Mouse (Mus musculus) stomach, embryonic 16.5 days (tissue): ENCODE measurements around the gene Sh3d21. TPM values are rescaled to one million over a fixed set of nuclear protein-coding genes. Genes with fewer than 3 reads are reported as not detected.

ENCODE experiments used
- ATAC-seq: fragments of 200-750 bp; cut with Nextera tagmentation; 2 replicates; pipeline ENCODE4 v1.8.0; 2017; ENCODE audit warnings: moderate number of reproducible peaks, moderate TSS enrichment; ENCODE audit not compliant: insufficient read depth, low FRiP score
- H3K27ac ChIP-seq: fragments of 300-500 bp; sonication (generic); 2 replicates; pipeline ENCODE4 v1.5.1; 2014; ENCODE audit warnings: low read length
- H3K27me3 ChIP-seq: fragments of 300-500 bp; sonication (generic); 2 replicates; pipeline ENCODE4 v1.6.1; 2014; ENCODE audit warnings: low read length, control low read depth, mixed read lengths; ENCODE audit not compliant: control insufficient read depth, insufficient read depth
- H3K36me3 ChIP-seq: fragments of 300-500 bp; sonication (generic); 2 replicates; pipeline ENCODE4 v1.6.1; 2014; ENCODE audit warnings: low read length; ENCODE audit not compliant: control insufficient read depth, insufficient read depth
- H3K4me1 ChIP-seq: fragments of 300-500 bp; sonication (generic); 2 replicates; pipeline ENCODE4 v1.6.1; 2014; ENCODE audit warnings: low read length, control low read depth, mixed read lengths; ENCODE audit not compliant: control insufficient read depth, insufficient read depth
- H3K4me2 ChIP-seq: fragments of 300-500 bp; sonication (generic); 2 replicates; pipeline ENCODE4 v1.6.1; 2014; ENCODE audit warnings: low read depth, low read length, mixed read lengths
- H3K4me3 ChIP-seq: fragments of 300-500 bp; sonication (generic); replicated peaks from 2 replicates; pipeline ENCODE4 v1.5.1; 2014; ENCODE audit warnings: mild to moderate bottlenecking, low read length
- H3K9ac ChIP-seq: fragments of 300-500 bp; sonication (generic); 2 replicates; pipeline ENCODE4 v1.6.1; 2014; ENCODE audit warnings: low read length
- H3K9me3 ChIP-seq: fragments of 300-500 bp; sonication (generic); replicated peaks from 2 replicates; pipeline ENCODE4 v1.6.1; 2016; ENCODE audit warnings: low read length, control low read depth; ENCODE audit not compliant: control insufficient read depth
- WGBS: fragments of 180-500 bp; shearing (Covaris S2); extraction: QIAGEN DNeasy Blood & Tissue Kit; methylation state at CpG from one replicate; pipeline ENCODE4 v1.1.7; 2014; 5-methylcytosine and 5-hydroxymethylcytosine counted together
- polyA plus RNA-seq: library from polyadenylated mRNA; unstranded; fragments of >200 nt; fragmentation: Nextera tagmentation; extraction: Ambion mirVana; gene quantifications from 2 replicates; pipeline ENCODE4 v1.2.1, GENCODE M21; 2015

The Sh3d21 gene
- polyA plus RNA-seq, 1 experiment from 2014 or later, result 7.3 TPM

DNA sequence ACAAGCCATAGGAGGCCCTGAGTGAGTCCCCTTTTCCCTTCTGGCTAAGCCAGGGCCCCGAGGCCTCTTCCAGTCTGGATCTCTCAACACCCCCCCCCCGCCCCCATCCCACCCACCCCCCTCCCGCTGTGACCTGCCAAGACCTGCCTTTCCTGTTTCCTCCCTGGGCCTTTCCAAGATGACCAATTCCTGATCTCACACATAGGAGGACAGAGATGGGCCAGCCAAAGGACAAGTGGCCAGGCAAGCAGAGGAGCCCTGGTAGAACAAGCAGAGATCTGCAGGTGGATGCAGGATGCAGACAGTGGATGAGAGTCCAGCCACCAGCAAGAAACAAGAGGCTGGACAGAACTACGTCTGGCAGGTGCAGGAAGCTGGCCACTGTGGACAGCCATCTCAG is 17.9 kb downstream of the Sh3d21 start:
- no peak overlapping the region; the same call in 1 of the 2 replicates for H3K27ac ChIP-seq
- H3K36me3 ChIP-seq, result no peaks in the 10 kb centered on the region
- 34% methylated on average over 4 of the region's 4 CpGs for WGBS
- no peak overlapping the region for H3K4me3 ChIP-seq
- peaks cover 23% of the 10 kb centered on the region for H3K4me1 ChIP-seq
- H3K9ac ChIP-seq, result no peak overlapping the region
- no peaks in the 10 kb centered on the region for H3K9me3 ChIP-seq
- no peak for ATAC-seq
- no peaks in the 10 kb centered on the region for H3K27me3 ChIP-seq
- no peak overlapping the region for H3K4me2 ChIP-seq

DNA sequence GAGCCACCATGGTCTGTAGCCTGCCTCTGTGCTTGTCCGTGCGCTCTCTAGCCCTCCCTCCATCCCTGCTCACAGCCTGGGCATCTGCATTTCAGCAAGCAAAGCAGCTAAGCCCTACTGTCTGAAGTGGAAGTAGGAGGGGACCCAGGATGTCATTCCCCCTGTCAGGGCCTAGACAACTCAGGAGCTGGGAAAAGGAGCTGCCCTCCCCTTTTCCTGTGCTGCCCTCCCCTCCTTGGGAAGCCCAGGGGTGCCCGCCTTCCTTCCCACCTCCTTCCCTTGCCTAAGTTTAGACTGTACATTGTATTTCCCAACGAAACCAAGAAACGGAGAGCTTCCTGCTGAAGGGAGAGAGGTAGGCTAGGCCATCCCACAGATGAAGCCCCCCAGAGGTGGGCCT is 22.3 kb downstream of the Sh3d21 start:
- WGBS, result 61% methylated on average over 5 of the region's 5 CpGs
- no peak for ATAC-seq
- no peaks in the 10 kb centered on the region for H3K9me3 ChIP-seq
- no peaks in the 10 kb centered on the region for H3K27me3 ChIP-seq
- peaks cover 9% of the 10 kb centered on the region; the same call in 1 of the 2 replicates for H3K36me3 ChIP-seq
- no peak overlapping the region for H3K4me3 ChIP-seq
- no peak overlapping the region for H3K4me2 ChIP-seq
- H3K27ac ChIP-seq, result no peak overlapping the region
- no peaks in the 10 kb centered on the region for H3K4me1 ChIP-seq
- H3K9ac ChIP-seq, result no peak overlapping the region

DNA sequence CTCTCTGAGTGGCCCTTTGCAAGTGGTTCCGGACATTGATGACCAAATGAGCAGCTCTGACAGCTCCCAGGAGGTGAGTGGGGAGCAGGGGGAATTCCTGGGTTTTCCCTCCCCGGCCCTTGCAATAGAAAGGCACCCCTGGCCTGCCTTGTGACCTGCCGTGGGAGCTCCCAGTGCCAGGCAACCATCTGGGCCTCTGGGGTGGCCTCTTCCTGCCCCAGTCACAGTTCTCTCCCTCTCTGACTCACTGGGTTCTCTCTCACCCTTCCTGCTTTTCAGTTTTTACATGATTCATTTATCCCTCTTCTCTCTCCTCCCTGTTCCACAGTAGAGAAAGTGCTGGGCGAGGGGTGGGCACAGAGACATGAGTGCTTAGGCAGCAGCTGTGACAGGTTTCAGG is 25.5 kb downstream of the Sh3d21 start:
- H3K27ac ChIP-seq, result no peak overlapping the region
- ATAC-seq, result no peak
- H3K36me3 ChIP-seq, result peaks cover 17% of the 10 kb centered on the region; the same call in 1 of the 2 replicates
- H3K4me2 ChIP-seq, result no peak overlapping the region
- H3K9ac ChIP-seq, result no peak overlapping the region
- H3K27me3 ChIP-seq, result no peaks in the 10 kb centered on the region
- no peaks in the 10 kb centered on the region for H3K9me3 ChIP-seq
- WGBS, result 84% methylated on average over 4 of the region's 4 CpGs
- peaks cover 4% of the 10 kb centered on the region for H3K4me1 ChIP-seq
- no peak overlapping the region for H3K4me3 ChIP-seq

DNA sequence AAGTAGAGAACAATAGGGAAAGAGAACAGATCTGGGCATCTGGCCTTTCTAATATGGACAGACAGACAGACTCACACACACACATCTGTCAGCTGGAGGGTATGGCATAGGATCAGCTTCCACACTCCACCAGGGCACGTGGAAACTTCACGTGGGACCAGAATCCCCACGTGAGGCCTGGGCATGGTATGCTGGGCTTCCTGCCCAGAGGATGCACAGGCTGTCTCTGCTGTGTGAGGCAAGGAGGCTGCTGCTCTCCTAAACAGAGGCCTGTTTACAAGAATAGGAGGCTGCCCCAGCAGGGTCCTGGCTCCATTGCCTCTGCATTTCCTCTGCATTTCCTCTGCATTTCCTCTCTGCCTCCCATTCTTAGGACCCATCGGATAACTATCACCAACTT is 28.7 kb downstream of the Sh3d21 start:
- Histone ChIP-seq H3K27ac (no peak overlapping the region), H3K27me3 (no peaks in the 10 kb centered on the region), H3K9ac (no peak overlapping the region), H3K9me3 (no peaks in the 10 kb centered on the region), H3K36me3 (peaks cover 17% of the 10 kb centered on the region; the same call in 1 of the 2 replicates), H3K4me1 (peaks cover 21% of the 10 kb centered on the region), H3K4me2 (no peak overlapping the region), H3K4me3 (no peak overlapping the region)
- no peak for ATAC-seq
- 82% methylated on average over 4 of the region's 4 CpGs for WGBS

DNA sequence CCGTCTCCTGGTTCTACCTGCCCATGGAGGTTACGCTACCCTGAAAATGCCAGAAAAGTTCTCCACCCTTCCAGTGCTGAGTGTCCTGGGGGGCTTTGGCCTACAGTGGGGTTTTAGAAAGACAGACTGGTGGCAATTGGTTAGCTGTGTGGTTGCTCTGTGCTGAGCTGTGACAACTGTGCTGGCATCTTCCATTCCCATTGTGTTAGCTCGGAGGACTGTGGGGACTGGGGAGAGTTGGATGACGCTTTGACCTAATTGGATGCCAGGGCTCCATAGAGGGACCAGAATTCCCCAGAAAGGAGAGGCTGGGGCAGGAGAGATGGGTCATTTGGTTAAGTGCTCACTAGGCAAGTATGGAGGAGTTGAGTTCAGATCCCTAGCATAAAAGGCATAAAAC is 29.1 kb downstream of the Sh3d21 start:
- Histone ChIP-seq H3K4me2 (no peak overlapping the region), H3K36me3 (peaks cover 17% of the 10 kb centered on the region; the same call in 1 of the 2 replicates), H3K9me3 (no peaks in the 10 kb centered on the region), H3K27ac (no peak overlapping the region), H3K4me1 (peaks cover 21% of the 10 kb centered on the region), H3K4me3 (no peak overlapping the region), H3K27me3 (no peaks in the 10 kb centered on the region), H3K9ac (no peak overlapping the region)
- WGBS, result 91% methylated on average over 4 of the region's 4 CpGs
- no peak for ATAC-seq

DNA sequence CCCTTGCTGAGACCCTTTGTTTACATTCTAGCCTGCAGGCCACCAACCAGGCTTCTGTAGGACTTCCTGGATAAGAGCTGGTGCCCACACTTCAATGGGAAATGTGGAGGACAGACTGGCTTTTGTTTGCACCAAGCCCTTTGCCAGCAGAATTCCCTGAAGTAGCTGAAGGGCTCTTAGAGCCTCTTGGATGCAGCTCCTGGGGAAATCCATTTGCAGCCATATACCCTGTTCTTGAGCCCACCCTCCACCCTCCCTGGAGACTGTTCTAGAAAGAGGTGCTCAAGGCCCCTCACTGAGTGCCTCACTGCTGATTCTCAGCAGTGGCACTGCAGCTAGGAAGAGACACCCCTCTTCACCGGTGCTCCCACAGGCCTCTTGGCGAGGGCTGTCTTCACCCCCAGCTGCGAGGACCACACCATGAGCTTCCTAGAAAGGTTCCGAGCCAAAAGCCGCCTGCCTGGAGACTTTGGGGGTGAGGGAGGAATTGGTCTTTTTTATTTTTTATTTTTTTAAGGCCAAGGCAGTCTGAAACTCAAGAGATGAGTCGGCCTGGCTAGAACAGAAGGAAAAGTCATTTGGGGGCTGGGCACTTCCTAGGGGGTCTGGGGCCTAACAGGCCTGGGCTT is 30.5 kb downstream of the Sh3d21 start:
- H3K27ac ChIP-seq, result peak overlapping the region; percentile 40; the same call in 1 of the 2 replicates
- 63% methylated on average over 6 of the region's 6 CpGs for WGBS
- H3K4me2 ChIP-seq, result no peak overlapping the region
- H3K4me3 ChIP-seq, result no peak overlapping the region
- H3K27me3 ChIP-seq, result no peaks in the 10 kb centered on the region
- H3K9me3 ChIP-seq, result no peaks in the 10 kb centered on the region
- H3K9ac ChIP-seq, result 0 out of 2 replicates have a peak overlapping the region, but pooled peaks have one; percentile 17
- no peak for ATAC-seq
- peaks cover 17% of the 10 kb centered on the region; the same call in 1 of the 2 replicates for H3K36me3 ChIP-seq
- H3K4me1 ChIP-seq, result peaks cover 21% of the 10 kb centered on the region

DNA sequence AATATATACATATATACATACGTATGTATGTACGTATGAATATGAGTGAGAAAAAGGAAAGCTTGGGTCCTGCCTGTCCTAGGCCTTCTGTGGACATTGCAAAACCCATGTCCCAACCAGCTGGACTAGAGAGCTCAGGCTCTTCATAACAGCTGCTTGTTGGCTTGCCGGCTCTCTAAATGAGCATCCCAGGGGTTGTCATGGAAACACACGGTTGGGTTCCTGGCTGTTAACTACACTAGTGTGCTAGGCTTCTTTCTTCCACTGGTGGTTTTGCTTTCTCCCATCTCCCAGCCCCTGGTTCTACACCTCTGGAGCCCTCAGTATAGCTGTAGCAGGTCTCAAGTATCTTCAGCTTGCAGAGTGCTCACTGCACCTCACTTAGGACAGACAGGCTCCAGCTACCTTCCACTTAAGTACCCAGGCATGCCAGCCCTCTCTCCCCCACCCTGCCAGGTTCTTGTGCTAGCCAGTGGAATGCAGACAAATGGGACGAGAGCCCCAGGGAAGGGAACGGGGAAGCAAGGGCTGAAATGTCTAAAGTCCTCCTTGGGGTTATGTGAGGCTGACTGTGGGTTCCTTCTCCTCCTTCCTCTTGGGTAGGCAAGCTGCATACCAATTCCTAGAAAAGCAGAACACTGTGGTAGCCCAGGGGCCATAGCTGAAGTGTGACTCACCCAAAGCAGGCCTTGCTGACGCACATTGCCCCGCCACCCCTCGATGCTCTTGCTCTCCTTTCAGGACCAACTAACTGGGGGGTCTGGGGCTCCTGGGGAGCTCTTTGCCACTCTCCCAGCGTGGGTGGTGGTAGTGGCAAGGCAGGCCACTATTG is 31.8 kb downstream of the Sh3d21 start:
- H3K27me3 ChIP-seq, result no peaks in the 10 kb centered on the region
- H3K4me2 ChIP-seq, result no peak overlapping the region
- peak overlapping the region; percentile 81 for H3K27ac ChIP-seq
- H3K36me3 ChIP-seq, result 0 out of 2 replicates have a peak, but pooled peaks cover 13% of the 10 kb centered on the region
- no peaks in the 10 kb centered on the region for H3K9me3 ChIP-seq
- 58% methylated on average over 10 of the region's 10 CpGs for WGBS
- ATAC-seq, result peak; percentile 65
- H3K4me1 ChIP-seq, result peaks cover 21% of the 10 kb centered on the region
- no peak overlapping the region for H3K4me3 ChIP-seq
- H3K9ac ChIP-seq, result 0 out of 2 replicates have a peak overlapping the region, but pooled peaks have one; percentile 9

DNA sequence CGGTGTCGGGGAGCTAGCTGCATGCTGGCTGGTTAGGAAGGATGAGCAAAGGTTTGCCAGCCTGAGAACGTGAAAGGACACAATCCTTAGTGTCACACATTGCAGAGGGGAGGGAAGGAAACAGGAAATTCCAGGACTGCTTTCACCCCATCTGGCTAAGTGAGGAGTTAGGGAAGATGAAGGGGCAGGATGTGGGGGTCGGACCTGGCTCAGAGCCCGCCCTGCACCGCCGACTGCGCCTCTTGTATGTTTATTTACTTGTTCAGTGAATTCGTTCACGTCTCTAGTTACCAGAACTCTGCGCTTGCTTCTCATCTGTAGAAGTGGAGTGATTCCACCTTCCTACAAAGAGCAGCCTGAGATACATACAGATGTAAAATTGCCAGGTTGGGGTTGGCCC is 32.8 kb downstream of the Sh3d21 start:
- H3K9me3 ChIP-seq, result no peaks in the 10 kb centered on the region
- peaks cover 21% of the 10 kb centered on the region for H3K4me1 ChIP-seq
- H3K9ac ChIP-seq, result peak overlapping the region; percentile 20; the same call in 1 of the 2 replicates
- peak; percentile 54; the same call in 1 of the 2 replicates for ATAC-seq
- H3K4me2 ChIP-seq, result no peak overlapping the region
- H3K36me3 ChIP-seq, result peaks cover 5% of the 10 kb centered on the region; the same call in 1 of the 2 replicates
- WGBS, result 29% methylated on average over 11 of the region's 11 CpGs
- H3K4me3 ChIP-seq, result no peak overlapping the region
- H3K27me3 ChIP-seq, result no peaks in the 10 kb centered on the region
- H3K27ac ChIP-seq, result peak overlapping the region; percentile 81
